Comparison of ENCODE assay signal across 27 mouse cellular contexts in genomic region chr11:50208039-50208438, GRCm38 (mm10). TPM values are rescaled to one million over a fixed set of nuclear protein-coding genes. Genes with fewer than 3 reads are reported as not detected.
A peak's percentile ranks its signal among the peaks of the same experiment; 100 is the strongest.
DNase-seq lines count a peak whose midpoint lies in the region; TF ChIP-seq lines count a peak whose summit lies in the region.
"Had no signal": no experiment of that assay in that cellular context is flagged by ENCODE, and none has a peak within 500 bp of the region (broad histone marks: within the 10 kb centered on the region; RNA-seq: fewer than 3 reads in every experiment).

No protein-coding gene starts in this region.

- in situ Hi-C loops in CH12.LX (cut with MboI; ENCODE audit: low pct_ligation_motif_present, low pct_unique_long_range_greater_than_20kb, low sequenced_read_pairs): no loop called here

- intact Hi-C loops in left cerebral cortex, adult 2 months (cut with DNase I): no loop called here
- intact Hi-C loops in left cerebral cortex, postnatal 14 days (cut with DNase I): no loop called here

- TF ChIP-seq POLR2A in CH12.LX (IDR thresholded peaks at IDR 0.05; ENCODE audit: low read depth, low read length): no peak
- no peak for TF ChIP-seq POLR2A in embryonic fibroblast, embryonic 13.5 days (IDR thresholded peaks at IDR 0.05; ENCODE audit: low read depth, low read length)

- peak; percentile 89 for DNase-seq in heart, adult 11 months
- DNase-seq in heart, embryonic 10.5 days (ENCODE audit: low spot score): no peak
- DNase-seq in left cerebral cortex, adult 2 months (ENCODE audit: extremely low spot score in 1 of 2, low spot score in 2 of 2): no peak
- DNase-seq in left cerebral cortex, adult 18-20 months (ENCODE audit: low spot score in 2 of 2): no peak
- no peak for DNase-seq in CH12.LX (ENCODE audit: extremely low read depth)
- DNase-seq in midbrain, embryonic 10.5 days (ENCODE audit: low spot score): no peak
- no peak for DNase-seq in left cerebral cortex, postnatal 14 days (ENCODE audit: low spot score in 2 of 2)
- DNase-seq: adrenal gland, adult 2 months; cerebellum, adult 18-20 months; cerebellum, postnatal 25 days; embryo, embryonic 11 days; gastrocnemius, postnatal 14 days; heart, adult 18-20 months; kidney, adult 11 months; lung, adult 2 months; lung, postnatal 36 days; right cerebral cortex, adult 18-20 months; thymus, adult 18-20 months; thymus, postnatal 36 days had no signal

- peak overlapping the region; percentile 8 for H3K9ac ChIP-seq in CH12.LX (ENCODE audit: insufficient read depth, low read depth)
- H3K9ac ChIP-seq: embryonic facial prominence, embryonic 13.5 days; forebrain, embryonic 15.5 days; stomach, embryonic 15.5 days had no signal

- WGBS in heart, embryonic 10.5 days: 90% methylated on average over 5 of the region's 5 CpGs
- WGBS in midbrain, embryonic 10.5 days: 94% methylated on average over 5 of the region's 5 CpGs

- H3K4me3 ChIP-seq in heart, embryonic 10.5 days: no peak overlapping the region
- H3K4me3 ChIP-seq in left cerebral cortex, adult 2 months: peak overlapping the region; percentile 27
- peak overlapping the region in 1 of 3 experiments; percentile 58 for H3K4me3 ChIP-seq in CH12.LX (replicated peaks in 1 of 3; ENCODE audit: low read depth in 2 of 3, low read length in 2 of 3, poor library complexity in 1 of 3)
- peak overlapping the region; percentile 47 for H3K4me3 ChIP-seq in embryonic fibroblast, embryonic 13.5 days (ENCODE audit: insufficient read depth, low read length)
- H3K4me3 ChIP-seq in midbrain, embryonic 10.5 days: no peak overlapping the region
- H3K4me3 ChIP-seq: forebrain, embryonic 15.5 days; stomach, embryonic 15.5 days had no signal

- H3K36me3 ChIP-seq in heart, embryonic 10.5 days: peaks cover 55% of the 10 kb centered on the region
- peaks cover 55 to 58% of the 10 kb centered on the region in 2 experiments for H3K36me3 ChIP-seq in CH12.LX (replicated peaks in 1 of 2; ENCODE audit: control insufficient read depth in 1 of 2, insufficient read depth in 1 of 2, low read length in 1 of 2)
- H3K36me3 ChIP-seq in midbrain, embryonic 10.5 days: peaks cover 48% of the 10 kb centered on the region

- dilution Hi-C loops in CH12.LX (cut with MboI; ENCODE audit: extremely low pct_ligation_motif_present, extremely low pct_unique_long_range_greater_than_20kb, low sequenced_read_pairs): no loop called here

- peak overlapping the region; percentile 85 for H3K4me2 ChIP-seq in CH12.LX (ENCODE audit: insufficient read depth, low read depth, poor library complexity, severe bottlenecking)
- H3K4me2 ChIP-seq: midbrain, embryonic 11.5 days had no signal

- H3K79me2 ChIP-seq in CH12.LX (replicated peaks; ENCODE audit: control insufficient read depth, extremely low read depth, insufficient read depth, poor library complexity, severe bottlenecking): peaks cover 66% of the 10 kb centered on the region

- no peak for TF ChIP-seq RAD21 in CH12.LX (IDR thresholded peaks at IDR 0.05; ENCODE audit: low read depth, low read length)

- no peak overlapping the region for H3K27ac ChIP-seq in heart, embryonic 10.5 days
- H3K27ac ChIP-seq in left cerebral cortex, adult 2 months: no peak overlapping the region
- no peak overlapping the region for H3K27ac ChIP-seq in CH12.LX (ENCODE audit: insufficient read depth, low read depth)
- H3K27ac ChIP-seq in embryonic fibroblast, embryonic 13.5 days (ENCODE audit: insufficient read depth, low read length): no peak overlapping the region
- H3K27ac ChIP-seq in midbrain, embryonic 10.5 days (replicated peaks): no peak overlapping the region
- H3K27ac ChIP-seq: embryonic facial prominence, embryonic 13.5 days; forebrain, embryonic 15.5 days; neural tube, embryonic 15.5 days; stomach, embryonic 15.5 days had no signal

- TF ChIP-seq EP300 in CH12.LX (IDR thresholded peaks at IDR 0.05; ENCODE audit: low read length): no peak

- peaks cover 20% of the 10 kb centered on the region for H3K4me1 ChIP-seq in heart, embryonic 10.5 days
- peaks cover 23 to 60% of the 10 kb centered on the region in 2 experiments for H3K4me1 ChIP-seq in CH12.LX (ENCODE audit: control insufficient read depth in 1 of 2, insufficient read depth in 2 of 2)
- H3K4me1 ChIP-seq in embryonic fibroblast, embryonic 13.5 days (ENCODE audit: control insufficient read depth, insufficient read depth, low read length): peaks cover 12% of the 10 kb centered on the region
- H3K4me1 ChIP-seq in midbrain, embryonic 10.5 days: peaks cover 24% of the 10 kb centered on the region

- no peak for TF ChIP-seq CTCF in left cerebral cortex, adult 2 months (IDR thresholded peaks at IDR 0.05)
- TF ChIP-seq CTCF in CH12.LX (conservative IDR thresholded peaks at IDR 0.05 in 1 of 2, IDR thresholded peaks at IDR 0.05 in 1 of 2; ENCODE audit: low read depth in 2 of 2, low read length in 2 of 2): no peak
- TF ChIP-seq CTCF in embryonic fibroblast, embryonic 13.5 days (IDR thresholded peaks at IDR 0.05; ENCODE audit: borderline replicate concordance, insufficient read depth, low read length): no peak

- no peaks in the 10 kb centered on the region for H3K9me3 ChIP-seq in heart, embryonic 10.5 days
- no peaks in the 10 kb centered on the region for H3K9me3 ChIP-seq in CH12.LX (replicated peaks; ENCODE audit: low read length)
- H3K9me3 ChIP-seq in midbrain, embryonic 10.5 days (replicated peaks): no peaks in the 10 kb centered on the region
- H3K9me3 ChIP-seq: embryonic facial prominence, embryonic 13.5 days; forebrain, embryonic 15.5 days; G1E; neural tube, embryonic 15.5 days; stomach, embryonic 15.5 days had no signal

- H3K27me3 ChIP-seq in heart, embryonic 10.5 days (ENCODE audit: insufficient read depth, poor library complexity, severe bottlenecking): no peaks in the 10 kb centered on the region
- no peaks in the 10 kb centered on the region for H3K27me3 ChIP-seq in CH12.LX (replicated peaks)
- no peaks in the 10 kb centered on the region for H3K27me3 ChIP-seq in midbrain, embryonic 10.5 days (ENCODE audit: low read depth, poor library complexity, severe bottlenecking)
- H3K27me3 ChIP-seq: embryonic facial prominence, embryonic 13.5 days; forebrain, embryonic 15.5 days; neural tube, embryonic 15.5 days; Patski; stomach, embryonic 15.5 days had no signal

TF ChIP-seq in CH12.LX, 34 proteins besides CTCF, POLR2A, EP300 and RAD21 (continues in another document):
- TF ChIP-seq KAT2A (IDR thresholded peaks at IDR 0.05; ENCODE audit: insufficient replicate concordance, low read length) (no peak), ETS1 (conservative IDR thresholded peaks at IDR 0.05; ENCODE audit: low read depth, low read length) (no peak), MEF2A (IDR thresholded peaks at IDR 0.05; ENCODE audit: borderline replicate concordance, low read depth, low read length) (no peak), MAZ (IDR thresholded peaks at IDR 0.05; ENCODE audit: low read depth, low read length) (no peak), CHD2 (IDR thresholded peaks at IDR 0.05; ENCODE audit: low read length) (no peak), NELFE (IDR thresholded peaks at IDR 0.05; ENCODE audit: low read depth, low read length) (no peak), MYC (IDR thresholded peaks at IDR 0.05; ENCODE audit: low read depth, low read length) (no peak)

RNA-seq across cellular contexts. Expression of gene Sqstm1, which starts 2.6 kb away (rescaled TPM):
- 193 TPM in 2 replicates for polyA plus RNA-seq in heart, embryonic 10.5 days (2016; fragmentation: Nextera tagmentation; extraction: Ambion mirVana)
- total RNA-seq in left cerebral cortex, adult 2 months (2021): 100 to 1,000 TPM; 474 to 490 TPM
- total RNA-seq in left cerebral cortex, adult 18-20 months (2021): 100 to 1,000 TPM; 492 to 540 TPM
- total RNA-seq in CH12.LX (2012; rRNA removed) (311 and 456 TPM in 2 replicates), CH12.LX (2014; rRNA removed) (198 and 202 TPM in 2 replicates)
- polyA plus RNA-seq in CH12.LX (2012; ENCODE audit: insufficient read length, low read depth): 579 and 599 TPM in 2 replicates
- polyA plus RNA-seq in embryonic fibroblast, embryonic 13.5 days (2011; ENCODE audit: insufficient read length, low read depth, missing spikeins): 332 and 376 TPM in 2 replicates
- 136 and 165 TPM in 2 replicates for polyA plus RNA-seq in midbrain, embryonic 10.5 days (2016; fragmentation: Nextera tagmentation; extraction: Ambion mirVana)
- total RNA-seq in left cerebral cortex, postnatal 14 days (2021): 100 to 1,000 TPM; 394 to 430 TPM

RNA-seq across cellular contexts. Expression of gene Mgat4b, which starts 2.7 kb away (rescaled TPM):
- 17.3 and 20.1 TPM in 2 replicates for polyA plus RNA-seq in heart, embryonic 10.5 days (2016; fragmentation: Nextera tagmentation; extraction: Ambion mirVana)
- 10 to 100 TPM; 63.1 to 67.0 TPM for total RNA-seq in left cerebral cortex, adult 2 months (2021)
- total RNA-seq in left cerebral cortex, adult 18-20 months (2021): 10 to 100 TPM; 65.8 to 72.0 TPM
- total RNA-seq in CH12.LX (2012; rRNA removed) (12.8 and 16.2 TPM in 2 replicates), CH12.LX (2014; rRNA removed) (4.2 and 4.6 TPM in 2 replicates)
- polyA plus RNA-seq in CH12.LX (2012; ENCODE audit: insufficient read length, low read depth): 27.2 and 27.4 TPM in 2 replicates
- 35.1 and 41.8 TPM in 2 replicates for polyA plus RNA-seq in embryonic fibroblast, embryonic 13.5 days (2011; ENCODE audit: insufficient read length, low read depth, missing spikeins)
- polyA plus RNA-seq in midbrain, embryonic 10.5 days (2016; fragmentation: Nextera tagmentation; extraction: Ambion mirVana): 12.1 and 18.1 TPM in 2 replicates
- 100 to 1,000 TPM in 1 of 2 experiments, 10 to 100 TPM in 1; 97.3 to 100 TPM for total RNA-seq in left cerebral cortex, postnatal 14 days (2021)

RNA-seq across cellular contexts. Expression of gene Ltc4s, which starts 30.4 kb away (rescaled TPM):
- polyA plus RNA-seq in heart, embryonic 10.5 days (2016; fragmentation: Nextera tagmentation; extraction: Ambion mirVana): 0.42 and 0.60 TPM in 2 replicates
- 1 to 10 TPM; 5.9 to 8.7 TPM for total RNA-seq in left cerebral cortex, adult 2 months (2021)
- total RNA-seq in left cerebral cortex, adult 18-20 months (2021): 1 to 10 TPM; 6.1 to 7.0 TPM
- total RNA-seq in CH12.LX (2012; rRNA removed) (1.1 and 1.4 TPM in 2 replicates), CH12.LX (2014; rRNA removed) (0.47 TPM in 1 of 2 replicates, not detected in the other)
- polyA plus RNA-seq in CH12.LX (2012; ENCODE audit: insufficient read length, low read depth): 2.0 and 3.1 TPM in 2 replicates
- polyA plus RNA-seq in embryonic fibroblast, embryonic 13.5 days (2011; ENCODE audit: insufficient read length, low read depth, missing spikeins): 0.83 TPM in 1 of 2 replicates, not detected in the other
- polyA plus RNA-seq in midbrain, embryonic 10.5 days (2016; fragmentation: Nextera tagmentation; extraction: Ambion mirVana): 0.75 and 1.2 TPM in 2 replicates
- total RNA-seq in left cerebral cortex, postnatal 14 days (2021): 10 to 100 TPM; 11.4 to 11.6 TPM
- total RNA-seq: G1E had no signal
- polyA plus RNA-seq: G1E, Patski had no signal

RNA-seq across cellular contexts. Expression of gene Mrnip, which starts 33.8 kb away (rescaled TPM):
- polyA plus RNA-seq in heart, embryonic 10.5 days (2016; fragmentation: Nextera tagmentation; extraction: Ambion mirVana): 15.6 and 21.7 TPM in 2 replicates
- total RNA-seq in left cerebral cortex, adult 2 months (2021): 10 to 100 TPM; 13.3 to 14.2 TPM
- 10 to 100 TPM; 11.5 to 13.9 TPM for total RNA-seq in left cerebral cortex, adult 18-20 months (2021)
- total RNA-seq in CH12.LX (2012; rRNA removed): 30.4 and 36.7 TPM in 2 replicates
- 26.7 and 29.7 TPM in 2 replicates for total RNA-seq in CH12.LX (2014; rRNA removed)
- polyA plus RNA-seq in CH12.LX (2012; ENCODE audit: insufficient read length, low read depth): 22.5 and 22.8 TPM in 2 replicates
- polyA plus RNA-seq in embryonic fibroblast, embryonic 13.5 days (2011; ENCODE audit: insufficient read length, low read depth, missing spikeins): 2.9 and 3.7 TPM in 2 replicates
- 23.4 and 23.8 TPM in 2 replicates for polyA plus RNA-seq in midbrain, embryonic 10.5 days (2016; fragmentation: Nextera tagmentation; extraction: Ambion mirVana)
- 10 to 100 TPM; 15.1 to 18.1 TPM for total RNA-seq in left cerebral cortex, postnatal 14 days (2021)

Comparison
In these comparisons a context has a peak if more than half of its experiments do, and no peak if none do; other contexts are left out.
1. H3K4me3 ChIP-seq: peak in left cerebral cortex, adult 2 months (single experiment) and embryonic fibroblast, embryonic 13.5 days (single experiment); none in heart, embryonic 10.5 days (single experiment) and midbrain, embryonic 10.5 days (single experiment).